In genomic region chr6:125156903-125157614, GRCm38 (mm10) we compare ENCODE assay signal across 11 mouse cellular contexts. TPM values are rescaled to one million over a fixed set of nuclear protein-coding genes. Genes with fewer than 3 reads are reported as not detected.
A peak's percentile ranks its signal among the peaks of the same experiment; 100 is the strongest.
DNase-seq lines count a peak whose midpoint lies in the region; ATAC-seq and TF ChIP-seq lines count a peak whose summit lies in the region.
"Had no signal": no experiment of that assay in that cellular context is flagged by ENCODE, and none has a peak within 500 bp of the region (broad histone marks: within the 10 kb centered on the region; RNA-seq: fewer than 3 reads in every experiment).

No protein-coding gene starts in this region.

- H3K27me3 ChIP-seq in hindbrain, embryonic 10.5 days (ENCODE audit: insufficient read depth, poor library complexity, severe bottlenecking) = no peaks in the 10 kb centered on the region; the same call in 1 of the 2 replicates
- no peaks in the 10 kb centered on the region for H3K27me3 ChIP-seq in hindbrain, postnatal 0 days (ENCODE audit: insufficient read depth, low read length)
- no peaks in the 10 kb centered on the region for H3K27me3 ChIP-seq in embryonic facial prominence, embryonic 13.5 days
- no peaks in the 10 kb centered on the region for H3K27me3 ChIP-seq in midbrain, embryonic 14.5 days (ENCODE audit: control insufficient read depth, insufficient read depth, low read length)
- H3K27me3 ChIP-seq in intestine, embryonic 16.5 days (replicated peaks; ENCODE audit: control insufficient read depth, insufficient read depth, low read length) = no peaks in the 10 kb centered on the region

- no peak overlapping the region for H3K4me2 ChIP-seq in hindbrain, postnatal 0 days (ENCODE audit: low read depth, low read length)
- no peak overlapping the region for H3K4me2 ChIP-seq in embryonic facial prominence, embryonic 13.5 days
- H3K4me2 ChIP-seq in midbrain, embryonic 14.5 days (ENCODE audit: low read length) = no peak overlapping the region
- H3K4me2 ChIP-seq in intestine, embryonic 16.5 days (ENCODE audit: low read depth, low read length) = no peak overlapping the region

- peaks cover 93% of the 10 kb centered on the region for H3K36me3 ChIP-seq in hindbrain, embryonic 10.5 days
- H3K36me3 ChIP-seq in hindbrain, postnatal 0 days (ENCODE audit: insufficient read depth, low read length) = peaks cover 32% of the 10 kb centered on the region; the same call in 1 of the 2 replicates
- H3K36me3 ChIP-seq in embryonic facial prominence, embryonic 13.5 days = peaks cover 69% of the 10 kb centered on the region
- peaks cover 62% of the 10 kb centered on the region for H3K36me3 ChIP-seq in midbrain, embryonic 14.5 days (ENCODE audit: control insufficient read depth, insufficient read depth, low read length)
- H3K36me3 ChIP-seq in intestine, embryonic 16.5 days (ENCODE audit: control insufficient read depth, insufficient read depth, low read length) = peaks cover 7% of the 10 kb centered on the region

- 27% methylated on average over 7 of the region's 7 CpGs for WGBS in hindbrain, embryonic 10.5 days
- 21% methylated on average over 7 of the region's 7 CpGs for WGBS in hindbrain, postnatal 0 days
- WGBS in embryonic facial prominence, embryonic 13.5 days = 49% methylated on average over 7 of the region's 7 CpGs
- 12% methylated on average over 7 of the region's 7 CpGs for WGBS in midbrain, embryonic 14.5 days
- WGBS in intestine, embryonic 16.5 days = 61% methylated on average over 7 of the region's 7 CpGs

- no peak overlapping the region for H3K9ac ChIP-seq in hindbrain, postnatal 0 days (replicated peaks; ENCODE audit: low read length)
- H3K9ac ChIP-seq in embryonic facial prominence, embryonic 13.5 days = no peak overlapping the region
- no peak overlapping the region; the same call in 1 of the 2 replicates for H3K9ac ChIP-seq in midbrain, embryonic 14.5 days (replicated peaks; ENCODE audit: low read length)
- H3K9ac ChIP-seq in intestine, embryonic 16.5 days (ENCODE audit: low read depth, low read length) = no peak overlapping the region

- no peak for ATAC-seq in hindbrain, postnatal 0 days
- no peak for ATAC-seq in embryonic facial prominence, embryonic 13.5 days (ENCODE audit: insufficient number of reproducible peaks, insufficient read depth, low FRiP score, low TSS enrichment, low read depth)
- ATAC-seq in midbrain, embryonic 14.5 days (ENCODE audit: low FRiP score, low TSS enrichment) = no peak
- no peak for ATAC-seq in intestine, embryonic 16.5 days

- H3K4me1 ChIP-seq in hindbrain, embryonic 10.5 days (replicated peaks) = peaks cover 70% of the 10 kb centered on the region
- H3K4me1 ChIP-seq in hindbrain, postnatal 0 days (ENCODE audit: insufficient read depth, low read length) = no peaks in the 10 kb centered on the region
- peaks cover 12% of the 10 kb centered on the region for H3K4me1 ChIP-seq in embryonic facial prominence, embryonic 13.5 days
- 0 out of 2 replicates have a peak, but pooled peaks cover 2% of the 10 kb centered on the region for H3K4me1 ChIP-seq in midbrain, embryonic 14.5 days (ENCODE audit: control insufficient read depth, insufficient read depth, low read length)
- H3K4me1 ChIP-seq in intestine, embryonic 16.5 days (ENCODE audit: control insufficient read depth, insufficient read depth, low read length) = peaks cover 9% of the 10 kb centered on the region; the same call in 1 of the 2 replicates

- no peak for TF ChIP-seq CTCF in hindbrain, postnatal 0 days (IDR thresholded peaks at IDR 0.05; ENCODE audit: low read depth)

- peak; percentile 87 for DNase-seq in hindbrain, embryonic 10.5 days (ENCODE audit: low spot score)
- no peak for DNase-seq in hindbrain, postnatal 0 days (ENCODE audit: low spot score)
- DNase-seq in Muller cell, postnatal 12 days (ENCODE audit: inconsistent ontology term) = peak; percentile 99
- no peak for DNase-seq in midbrain, embryonic 14.5 days
- DNase-seq in left cerebral cortex, postnatal 10 days (ENCODE audit: extremely low spot score in 1 of 2, low spot score in 2 of 2) = no peak
- DNase-seq in urinary bladder, postnatal 25 days (ENCODE audit: low spot score) = no peak
- DNase-seq: cerebellum, postnatal 14 days; thymus, adult 2 months had no signal

- H3K27ac ChIP-seq in hindbrain, embryonic 10.5 days = peak overlapping the region; percentile 82
- H3K27ac ChIP-seq in hindbrain, postnatal 0 days = no peak overlapping the region
- peak overlapping the region; percentile 2; the same call in 1 of the 2 replicates for H3K27ac ChIP-seq in embryonic facial prominence, embryonic 13.5 days
- H3K27ac ChIP-seq in midbrain, embryonic 14.5 days (replicated peaks; ENCODE audit: low read depth, low read length) = peak overlapping the region; percentile 70
- H3K27ac ChIP-seq in intestine, embryonic 16.5 days (ENCODE audit: low read length) = no peak overlapping the region
- H3K27ac ChIP-seq: macrophage had no signal

- H3K4me3 ChIP-seq in hindbrain, embryonic 10.5 days = peak overlapping the region; percentile 27
- no peak overlapping the region for H3K4me3 ChIP-seq in hindbrain, postnatal 0 days (ENCODE audit: low read length)
- no peak overlapping the region for H3K4me3 ChIP-seq in embryonic facial prominence, embryonic 13.5 days
- H3K4me3 ChIP-seq in midbrain, embryonic 14.5 days (replicated peaks; ENCODE audit: low read depth, low read length) = no peak overlapping the region
- no peak overlapping the region for H3K4me3 ChIP-seq in intestine, embryonic 16.5 days (ENCODE audit: low read length)

- intact Hi-C loops in left cerebral cortex, postnatal 10 days (cut with DNase I) = no loop called here

- no peaks in the 10 kb centered on the region for H3K9me3 ChIP-seq in hindbrain, embryonic 10.5 days
- H3K9me3 ChIP-seq in hindbrain, postnatal 0 days (ENCODE audit: low read length) = no peaks in the 10 kb centered on the region
- no peaks in the 10 kb centered on the region for H3K9me3 ChIP-seq in embryonic facial prominence, embryonic 13.5 days
- no peaks in the 10 kb centered on the region for H3K9me3 ChIP-seq in midbrain, embryonic 14.5 days (ENCODE audit: control insufficient read depth, low read length)
- no peaks in the 10 kb centered on the region for H3K9me3 ChIP-seq in intestine, embryonic 16.5 days (ENCODE audit: control insufficient read depth, low read length)

RNA-seq across cellular contexts. Expression of gene Gapdh, which starts 9.2 kb away (rescaled TPM):
- 2,613 and 2,865 TPM in 2 replicates for polyA plus RNA-seq in hindbrain, embryonic 10.5 days (2016; fragmentation: Nextera tagmentation; extraction: Ambion mirVana)
- total RNA-seq in hindbrain, postnatal 0 days (2014; rRNA removed) = 2,711 and 2,736 TPM in 2 replicates
- polyA plus RNA-seq in hindbrain, postnatal 0 days (2015; fragmentation: Nextera tagmentation; extraction: Ambion mirVana) = 1,874 and 1,919 TPM in 2 replicates
- 1,482 and 1,867 TPM in 2 replicates for polyA plus RNA-seq in embryonic facial prominence, embryonic 13.5 days (2015; fragmentation: Nextera tagmentation; extraction: Ambion mirVana)
- polyA plus RNA-seq in midbrain, embryonic 14.5 days (2014; fragmentation: Nextera tagmentation; extraction: Ambion mirVana) = 1,501 and 1,547 TPM in 2 replicates
- total RNA-seq in left cerebral cortex, postnatal 10 days (2021) = 1,000 to 10,000 TPM; 1,896 to 1,966 TPM
- polyA plus RNA-seq in intestine, embryonic 16.5 days (2015; fragmentation: Nextera tagmentation; extraction: Ambion mirVana) = 2,256 and 2,328 TPM in 2 replicates

RNA-seq across cellular contexts. Expression of gene Iffo1, which starts 12.0 kb away (rescaled TPM):
- 12.5 and 18.3 TPM in 2 replicates for polyA plus RNA-seq in hindbrain, embryonic 10.5 days (2016; fragmentation: Nextera tagmentation; extraction: Ambion mirVana)
- total RNA-seq in hindbrain, postnatal 0 days (2014; rRNA removed) = 29.1 and 30.5 TPM in 2 replicates
- polyA plus RNA-seq in hindbrain, postnatal 0 days (2015; fragmentation: Nextera tagmentation; extraction: Ambion mirVana) = 20.3 and 20.6 TPM in 2 replicates
- polyA plus RNA-seq in embryonic facial prominence, embryonic 13.5 days (2015; fragmentation: Nextera tagmentation; extraction: Ambion mirVana) = 15.5 and 17.6 TPM in 2 replicates
- 15.8 and 18.2 TPM in 2 replicates for polyA plus RNA-seq in midbrain, embryonic 14.5 days (2014; fragmentation: Nextera tagmentation; extraction: Ambion mirVana)
- total RNA-seq in left cerebral cortex, postnatal 10 days (2021) = 10 to 100 TPM; 38.7 to 40.2 TPM
- polyA plus RNA-seq in intestine, embryonic 16.5 days (2015; fragmentation: Nextera tagmentation; extraction: Ambion mirVana) = 4.5 and 5.3 TPM in 2 replicates

RNA-seq across cellular contexts. Expression of gene Nop2, which starts 25.4 kb away (rescaled TPM):
- 67.6 and 83.8 TPM in 2 replicates for polyA plus RNA-seq in hindbrain, embryonic 10.5 days (2016; fragmentation: Nextera tagmentation; extraction: Ambion mirVana)
- 33.9 and 34.2 TPM in 2 replicates for total RNA-seq in hindbrain, postnatal 0 days (2014; rRNA removed)
- polyA plus RNA-seq in hindbrain, postnatal 0 days (2015; fragmentation: Nextera tagmentation; extraction: Ambion mirVana) = 37.3 and 38.8 TPM in 2 replicates
- 62.5 and 69.3 TPM in 2 replicates for polyA plus RNA-seq in embryonic facial prominence, embryonic 13.5 days (2015; fragmentation: Nextera tagmentation; extraction: Ambion mirVana)
- polyA plus RNA-seq in midbrain, embryonic 14.5 days (2014; fragmentation: Nextera tagmentation; extraction: Ambion mirVana) = 42.7 and 46.3 TPM in 2 replicates
- 10 to 100 TPM; 32.4 to 35.6 TPM for total RNA-seq in left cerebral cortex, postnatal 10 days (2021)
- 59.5 and 66.8 TPM in 2 replicates for polyA plus RNA-seq in intestine, embryonic 16.5 days (2015; fragmentation: Nextera tagmentation; extraction: Ambion mirVana)

RNA-seq across cellular contexts. Expression of gene Ncapd2, which starts 34.4 kb away (rescaled TPM):
- polyA plus RNA-seq in hindbrain, embryonic 10.5 days (2016; fragmentation: Nextera tagmentation; extraction: Ambion mirVana) = 199 and 233 TPM in 2 replicates
- total RNA-seq in hindbrain, postnatal 0 days (2014; rRNA removed) = 47.1 and 56.3 TPM in 2 replicates
- polyA plus RNA-seq in hindbrain, postnatal 0 days (2015; fragmentation: Nextera tagmentation; extraction: Ambion mirVana) = 30.3 and 34.1 TPM in 2 replicates
- 150 and 163 TPM in 2 replicates for polyA plus RNA-seq in embryonic facial prominence, embryonic 13.5 days (2015; fragmentation: Nextera tagmentation; extraction: Ambion mirVana)
- 40.6 and 50.3 TPM in 2 replicates for polyA plus RNA-seq in midbrain, embryonic 14.5 days (2014; fragmentation: Nextera tagmentation; extraction: Ambion mirVana)
- 10 to 100 TPM; 31.7 to 32.7 TPM for total RNA-seq in left cerebral cortex, postnatal 10 days (2021)
- 67.8 and 78.0 TPM in 2 replicates for polyA plus RNA-seq in intestine, embryonic 16.5 days (2015; fragmentation: Nextera tagmentation; extraction: Ambion mirVana)

RNA-seq across cellular contexts. Expression of gene Mrpl51, which starts 34.5 kb away (rescaled TPM):
- 206 and 213 TPM in 2 replicates for polyA plus RNA-seq in hindbrain, embryonic 10.5 days (2016; fragmentation: Nextera tagmentation; extraction: Ambion mirVana)
- 20.6 and 40.3 TPM in 2 replicates for total RNA-seq in hindbrain, postnatal 0 days (2014; rRNA removed)
- 159 and 163 TPM in 2 replicates for polyA plus RNA-seq in hindbrain, postnatal 0 days (2015; fragmentation: Nextera tagmentation; extraction: Ambion mirVana)
- 216 and 218 TPM in 2 replicates for polyA plus RNA-seq in embryonic facial prominence, embryonic 13.5 days (2015; fragmentation: Nextera tagmentation; extraction: Ambion mirVana)
- polyA plus RNA-seq in midbrain, embryonic 14.5 days (2014; fragmentation: Nextera tagmentation; extraction: Ambion mirVana) = 128 and 141 TPM in 2 replicates
- 10 to 100 TPM; 70.1 to 78.7 TPM for total RNA-seq in left cerebral cortex, postnatal 10 days (2021)
- polyA plus RNA-seq in intestine, embryonic 16.5 days (2015; fragmentation: Nextera tagmentation; extraction: Ambion mirVana) = 267 and 284 TPM in 2 replicates

Comparison
In these comparisons a context has a peak if more than half of its experiments do, and no peak if none do; other contexts are left out.
1. DNase-seq: peak in hindbrain, embryonic 10.5 days (single experiment) and Muller cell, postnatal 12 days (single experiment); none in hindbrain, postnatal 0 days (single experiment), midbrain, embryonic 14.5 days (single experiment), left cerebral cortex, postnatal 10 days (0 of 2) and urinary bladder, postnatal 25 days (single experiment).
2. H3K27ac ChIP-seq: peak in hindbrain, embryonic 10.5 days (single experiment), embryonic facial prominence, embryonic 13.5 days (single experiment) and midbrain, embryonic 14.5 days (single experiment); none in hindbrain, postnatal 0 days (single experiment) and intestine, embryonic 16.5 days (single experiment).